Mouse (Mus musculus) midbrain, embryonic 16.5 days (tissue): ENCODE measurements around the gene Gm49358. TPM values are rescaled to one million over a fixed set of nuclear protein-coding genes. Genes with fewer than 3 reads are reported as not detected.

Source experiments
- ATAC-seq: fragments of 200-750 bp; cut with Nextera tagmentation; 2 replicates; pipeline ENCODE4 v1.8.0; 2017; ENCODE audit warnings: moderate TSS enrichment
- H3K27ac ChIP-seq: fragments of 300-500 bp; sonication (generic); 2 replicates; pipeline ENCODE4 v1.5.1; 2014; ENCODE audit warnings: mild to moderate bottlenecking, low read length, mixed read lengths
- H3K27me3 ChIP-seq: fragments of 300-500 bp; sonication (generic); 2 replicates; pipeline ENCODE4 v1.6.1; 2014; ENCODE audit warnings: low read depth, low read length, mixed read lengths; ENCODE audit not compliant: control insufficient read depth, insufficient read depth
- H3K36me3 ChIP-seq: fragments of 300-500 bp; sonication (generic); 2 replicates; pipeline ENCODE4 v1.6.1; 2014; ENCODE audit warnings: mild to moderate bottlenecking, low read length, moderate library complexity, mixed read lengths; ENCODE audit not compliant: control insufficient read depth, insufficient read depth
- H3K4me1 ChIP-seq: fragments of 300-500 bp; sonication (generic); 2 replicates; pipeline ENCODE4 v1.6.1; 2014; ENCODE audit warnings: mild to moderate bottlenecking, low read length, mixed read lengths; ENCODE audit not compliant: control insufficient read depth, insufficient read depth
- H3K4me2 ChIP-seq: fragments of 300-500 bp; sonication (generic); 2 replicates; pipeline ENCODE4 v1.6.1; 2014; ENCODE audit warnings: mild to moderate bottlenecking, low read length, mixed read lengths
- H3K4me3 ChIP-seq: fragments of 300-500 bp; sonication (generic); 2 replicates; pipeline ENCODE4 v1.5.1; 2014; ENCODE audit warnings: low read depth, mild to moderate bottlenecking, low read length, moderate library complexity, mixed read lengths
- H3K9ac ChIP-seq: fragments of 300-500 bp; sonication (generic); 2 replicates; pipeline ENCODE4 v1.6.1; 2014; ENCODE audit warnings: low read depth, low read length, mixed read lengths
- H3K9me3 ChIP-seq: fragments of 300-500 bp; sonication (generic); replicated peaks from 2 replicates; pipeline ENCODE4 v1.6.1; 2014; ENCODE audit warnings: mild to moderate bottlenecking, low read length, mixed read lengths; ENCODE audit not compliant: control insufficient read depth, poor library complexity, severe bottlenecking
- WGBS: fragments of 180-500 bp; shearing (Covaris S2); extraction: QIAGEN DNeasy Blood & Tissue Kit; methylation state at CpG from one replicate; pipeline ENCODE4 v1.1.7; 2014; 5-methylcytosine and 5-hydroxymethylcytosine counted together
- polyA plus RNA-seq: library from polyadenylated mRNA; unstranded; fragments of >200 nt; fragmentation: Nextera tagmentation; extraction: Ambion mirVana; gene quantifications from 2 replicates; pipeline ENCODE4 v1.2.1, GENCODE M21; 2015

The Gm49358 gene
- polyA plus RNA-seq, 1 experiment from 2014 or later = not detected

GRCm38 (mm10) chr10:86772231-86772631, 8.5 kb downstream of the Gm49358 start:
- H3K4me1 ChIP-seq = peaks cover 6% of the 10 kb centered on the region
- no peak overlapping the region for H3K9ac ChIP-seq
- 77% methylated on average over 6 of the region's 6 CpGs for WGBS
- no peak overlapping the region for H3K27ac ChIP-seq
- no peaks in the 10 kb centered on the region for H3K36me3 ChIP-seq
- no peak overlapping the region for H3K4me2 ChIP-seq
- no peaks in the 10 kb centered on the region for H3K27me3 ChIP-seq
- ATAC-seq = no peak
- no peak overlapping the region for H3K4me3 ChIP-seq
- no peaks in the 10 kb centered on the region for H3K9me3 ChIP-seq

DNA sequence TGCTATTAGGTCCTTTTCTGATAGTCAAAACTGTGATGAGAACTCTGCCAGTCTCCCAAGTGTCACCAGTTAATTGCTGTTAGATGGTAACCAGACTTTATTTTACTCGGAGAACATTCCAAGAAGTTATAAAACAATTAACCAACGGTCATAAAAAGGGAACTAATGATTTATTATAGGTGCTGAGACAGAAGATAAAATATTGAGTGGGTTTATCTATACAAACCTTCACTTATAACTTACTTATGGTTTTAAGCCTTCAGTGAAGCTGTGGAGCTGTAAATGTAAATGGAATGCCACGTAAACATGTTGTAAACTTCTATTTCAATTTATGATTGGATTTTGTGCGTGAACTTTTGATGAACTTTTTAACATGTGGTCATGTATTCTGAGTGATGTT, 9.6 kb downstream of the Gm49358 start:
- 81% methylated on average over 4 of the region's 4 CpGs for WGBS
- no peaks in the 10 kb centered on the region for H3K36me3 ChIP-seq
- ATAC-seq = no peak
- H3K27me3 ChIP-seq = no peaks in the 10 kb centered on the region
- H3K9me3 ChIP-seq = no peaks in the 10 kb centered on the region
- H3K4me3 ChIP-seq = no peak overlapping the region
- no peak overlapping the region for H3K4me2 ChIP-seq
- H3K4me1 ChIP-seq = peaks cover 13% of the 10 kb centered on the region
- H3K27ac ChIP-seq = no peak overlapping the region
- H3K9ac ChIP-seq = no peak overlapping the region

DNA sequence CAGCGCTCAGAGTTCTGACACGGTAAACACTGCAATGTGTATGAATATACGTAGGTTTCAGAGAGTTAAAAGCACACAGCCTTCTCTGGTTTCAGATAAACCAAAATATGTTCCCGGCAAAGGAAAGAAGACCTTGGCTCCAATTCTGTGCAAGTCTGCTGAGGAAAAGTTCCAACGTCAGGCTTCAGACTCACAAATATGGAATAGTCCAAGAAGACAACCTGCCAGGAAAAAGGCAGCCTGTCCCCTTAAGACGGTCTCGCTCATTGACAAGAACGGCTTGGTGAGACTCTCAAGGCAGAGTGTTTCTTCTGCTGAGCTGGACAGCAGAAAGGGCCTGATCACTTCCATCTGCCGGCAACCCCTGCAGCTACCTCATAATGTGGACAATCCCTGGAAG, 12.5 kb downstream of the Gm49358 start:
- Histone ChIP-seq H3K4me2 (no peak overlapping the region), H3K27me3 (no peaks in the 10 kb centered on the region), H3K4me1 (peaks cover 17% of the 10 kb centered on the region), H3K27ac (no peak overlapping the region), H3K9ac (no peak overlapping the region), H3K36me3 (no peaks in the 10 kb centered on the region), H3K9me3 (no peaks in the 10 kb centered on the region), H3K4me3 (no peak overlapping the region)
- no peak for ATAC-seq
- 84% methylated on average over 9 of the region's 9 CpGs for WGBS

DNA sequence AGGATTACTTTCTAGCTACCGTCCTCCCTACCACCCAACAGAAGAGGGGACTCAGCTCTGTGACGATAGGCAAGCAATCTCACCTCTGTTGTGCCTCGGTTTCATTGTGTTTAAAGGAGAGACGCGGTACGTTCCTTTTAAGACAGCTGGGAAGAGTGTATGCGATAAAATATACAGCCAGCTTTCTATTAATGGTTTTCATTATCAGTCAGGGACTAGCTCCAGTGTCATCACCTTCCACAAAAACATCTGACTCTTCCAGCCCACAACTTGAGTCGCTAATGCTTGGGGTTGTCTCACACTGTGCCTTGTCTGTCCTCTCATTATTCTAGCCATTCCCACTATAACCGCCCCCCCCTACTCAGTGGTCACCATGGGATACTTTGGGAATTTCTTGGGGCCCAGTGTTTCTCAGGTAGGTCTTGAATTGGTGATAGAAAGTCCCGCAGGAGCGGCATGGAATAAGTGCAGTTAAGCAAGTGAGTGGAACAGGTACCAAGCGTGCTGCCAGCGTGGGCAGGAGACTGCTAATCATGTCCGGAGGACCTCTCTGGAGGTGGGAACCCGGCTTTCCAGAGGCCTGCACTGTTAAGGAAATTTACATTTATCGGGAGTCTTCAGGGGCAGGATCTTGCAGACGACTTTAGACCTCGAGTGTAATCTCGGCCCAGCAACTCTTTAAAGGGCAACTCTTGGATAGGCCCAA, 14.0 kb downstream of the Gm49358 start:
- Histone ChIP-seq H3K36me3 (no peaks in the 10 kb centered on the region), H3K27ac (no peak overlapping the region), H3K4me2 (peak overlapping the region; percentile 73), H3K4me3 (peak overlapping the region; percentile 65), H3K9me3 (no peaks in the 10 kb centered on the region), H3K9ac (peak overlapping the region; percentile 80), H3K4me1 (peaks cover 28% of the 10 kb centered on the region), H3K27me3 (no peaks in the 10 kb centered on the region)
- 42% methylated on average over 19 of the region's 19 CpGs for WGBS
- no peak for ATAC-seq

- Histone ChIP-seq H3K4me1 (peaks cover 31% of the 10 kb centered on the region), H3K9ac (peak within 1 kb of the TSS; percentile 80), H3K9me3 (no peaks in the 10 kb centered on the region), H3K27ac (peak within 1 kb of the TSS; percentile 69), H3K4me3 (peak within 1 kb of the TSS; percentile 65), H3K4me2 (peak within 1 kb of the TSS; percentile 73), H3K36me3 (no peaks in the 10 kb centered on the region), H3K27me3 (no peaks in the 10 kb centered on the region)
- 1% methylated on average over 44 of the region's 44 CpGs for WGBS
- peak; percentile 95 for ATAC-seq
Measured at GRCm38 (mm10) chr10:86778398-86779116, 14.8 kb downstream of the Gm49358 start, which contains the start of gene Nt5dc3. TSS of gene Nt5dc3 (plus strand) at chr10:86779005.

GRCm38 (mm10) chr10:86779117-86779755, 15.5 kb downstream of the Gm49358 start:
- Histone ChIP-seq H3K27ac (peak overlapping the region; percentile 69), H3K9ac (peak overlapping the region; percentile 80), H3K9me3 (no peaks in the 10 kb centered on the region), H3K27me3 (no peaks in the 10 kb centered on the region), H3K36me3 (no peaks in the 10 kb centered on the region), H3K4me1 (peaks cover 31% of the 10 kb centered on the region), H3K4me3 (peak overlapping the region; percentile 65), H3K4me2 (peak overlapping the region; percentile 73)
- peak; percentile 76 for ATAC-seq
- under 1% methylated on average over 53 of the region's 58 CpGs for WGBS

- no peak for ATAC-seq
Measured at GRCm38 (mm10) chr10:86779816-86780500, 16.2 kb downstream of the Gm49358 start.

GRCm38 (mm10) chr10:86781641-86782040, 17.9 kb downstream of the Gm49358 start:
- Histone ChIP-seq H3K4me2 (peak overlapping the region; percentile 73), H3K9ac (peak overlapping the region; percentile 26; the same call in 1 of the 2 replicates)
- no peak for ATAC-seq

More at GRCm38 (mm10) chr10:86779816-86780500, 16.2 kb downstream of the Gm49358 start:
- Histone ChIP-seq H3K27me3 (no peaks in the 10 kb centered on the region), H3K4me1 (peaks cover 31% of the 10 kb centered on the region), H3K4me2 (peak overlapping the region; percentile 73), H3K9me3 (no peaks in the 10 kb centered on the region), H3K27ac (peak overlapping the region; percentile 69), H3K4me3 (peak overlapping the region; percentile 65), H3K36me3 (no peaks in the 10 kb centered on the region), H3K9ac (peak overlapping the region; percentile 80)
- 19% methylated on average over 12 of the region's 12 CpGs for WGBS

More at GRCm38 (mm10) chr10:86781641-86782040, 17.9 kb downstream of the Gm49358 start:
- H3K4me1 ChIP-seq = peaks cover 31% of the 10 kb centered on the region
- no peaks in the 10 kb centered on the region for H3K36me3 ChIP-seq
- H3K4me3 ChIP-seq = no peak overlapping the region
- 34% methylated on average over 5 of the region's 5 CpGs for WGBS
- no peaks in the 10 kb centered on the region for H3K9me3 ChIP-seq
- no peak overlapping the region for H3K27ac ChIP-seq
- H3K27me3 ChIP-seq = no peaks in the 10 kb centered on the region
